Mouse (Mus musculus) hindbrain, embryonic 16.5 days (tissue): ENCODE results near the gene Adprm. TPM values are rescaled to one million over a fixed set of nuclear protein-coding genes. Genes with fewer than 3 reads are reported as not detected.

Experiments
- microRNA-seq: library from miRNA; unstranded; fragments of <30 nt; microRNA quantifications from one replicate; pipeline ENCODE4, GENCODE M21; 2017
- polyA plus RNA-seq: library from polyadenylated mRNA; unstranded; fragments of >200 nt; fragmentation: Nextera tagmentation; extraction: Ambion mirVana; gene quantifications from 2 replicates; pipeline ENCODE4 v1.2.1, GENCODE M21; 2015

Gene Adprm
- polyA plus RNA-seq, 1 experiment from 2014 or later, result 30.3 TPM

Small RNA genes lying within 50 kb of the gene (microRNA-seq; reads per million reads assigned to microRNA genes)
- gene Mir6923, result not detected

Other genes starting within 250 kb of the Adprm start
- 3.0 and 4.8 TPM in 2 replicates for gene Pirt, start 140.6 kb downstream of the Adprm start, polyA plus RNA-seq
- not detected in 2 replicates for gene Tmem238l, start 96.0 kb downstream of the Adprm start, polyA plus RNA-seq
- gene Tmem220, start 27.4 kb downstream of the Adprm start, polyA plus RNA-seq, result 0.50 and 0.57 TPM in 2 replicates
- gene Sco1, start 76 bp upstream of the Adprm start, polyA plus RNA-seq, result 9.6 and 12.0 TPM in 2 replicates
- gene Myh3, start 25.7 kb upstream of the Adprm start, polyA plus RNA-seq, result 0.29 and 11.0 TPM in 2 replicates
- 0.15 and 0.21 TPM in 2 replicates for gene Myh2, start 118.4 kb upstream of the Adprm start, polyA plus RNA-seq
- 0.10 and 0.13 TPM in 2 replicates for gene Myh1, start 147.5 kb upstream of the Adprm start, polyA plus RNA-seq
- 0.04 and 0.05 TPM in 2 replicates for gene Myh4, start 185.4 kb upstream of the Adprm start, polyA plus RNA-seq
- gene Myh8, start 224.5 kb upstream of the Adprm start, polyA plus RNA-seq, result 1.1 and 10.1 TPM in 2 replicates